Mouse (Mus musculus) B cell, adult (primary cell): ENCODE measurements around the gene Pts. TPM values are rescaled to one million over a fixed set of nuclear protein-coding genes. Genes with fewer than 3 reads are reported as not detected.

ENCODE experiments used
- total RNA-seq: library from RNA; stranded (reverse); gene quantifications from 4 replicates; pipeline ENCODE4 v1.2.4, GENCODE M21; 2023; ENCODE audit not compliant: inconsistent age

Gene Pts
- total RNA-seq, result 58.5 to 68.5 TPM (median 61.2 TPM) in 4 replicates

DNA sequence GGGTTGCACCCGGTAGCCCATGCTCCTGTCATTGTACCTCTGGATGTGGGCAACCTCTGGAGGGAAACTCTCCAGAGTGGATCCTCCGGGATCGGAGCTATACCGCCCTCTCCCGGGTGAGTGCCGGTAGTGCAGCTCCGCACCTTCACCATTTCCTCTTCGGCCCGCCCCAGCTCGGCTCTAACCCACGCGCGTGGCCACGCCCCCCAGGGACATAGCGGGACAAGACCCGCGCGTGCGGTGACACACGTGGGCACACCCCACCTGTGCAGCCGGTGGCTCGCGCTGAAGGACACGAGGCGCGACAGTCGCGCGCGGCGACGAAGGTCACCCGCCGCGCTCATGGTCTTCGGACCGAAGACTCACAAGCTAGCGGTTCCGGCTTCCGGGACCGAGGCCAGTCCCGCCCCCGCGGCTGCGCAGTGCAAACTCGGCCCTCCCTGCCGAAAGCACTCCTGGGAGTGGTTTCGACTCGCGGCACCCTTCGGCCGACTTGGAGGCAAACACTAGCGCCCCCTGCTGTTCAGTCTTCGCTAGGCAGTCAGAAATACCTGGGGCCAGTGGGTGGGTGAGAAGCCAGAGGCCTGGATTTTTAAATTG is at the start of gene Pts:
TSS of gene Pts (minus strand) at position 432 of the 600 bp plus-strand sequence.

DNA sequence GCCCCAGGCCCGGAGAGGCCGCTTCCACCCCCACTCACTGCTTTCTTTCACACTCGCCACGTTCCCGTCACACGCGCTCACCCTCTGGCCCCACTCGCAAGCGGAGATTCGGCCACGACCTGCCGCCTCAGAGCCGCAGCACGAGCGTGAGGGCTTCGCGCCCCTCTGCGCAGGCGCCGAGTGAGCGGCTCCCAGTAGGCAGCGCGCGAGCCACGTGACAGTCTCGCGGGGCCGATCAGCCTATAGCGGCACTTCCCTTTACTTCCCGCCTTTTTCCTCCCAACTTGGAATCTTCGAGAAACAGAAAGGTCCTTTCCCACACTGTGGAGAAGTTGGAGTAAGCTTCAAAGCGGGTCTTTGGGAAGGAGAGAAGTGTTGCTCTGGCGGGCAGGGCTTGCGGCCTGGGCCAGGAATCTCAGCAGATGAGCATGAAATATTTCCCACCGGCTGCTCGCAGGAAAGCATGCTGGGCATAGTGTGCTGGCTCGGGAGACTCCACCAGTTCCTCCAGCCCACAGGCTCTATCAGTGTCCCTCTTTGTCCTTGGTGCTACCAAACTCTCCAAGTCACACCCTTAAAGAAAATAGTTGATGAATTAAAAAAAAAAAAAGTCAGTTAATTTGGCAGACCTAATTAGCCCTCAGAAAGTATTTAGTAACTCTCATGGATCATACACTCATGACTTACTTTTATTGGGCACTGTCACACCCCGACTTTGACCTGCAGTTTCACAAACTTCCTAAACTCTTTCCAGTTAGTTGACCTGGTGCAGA is 32.8 kb upstream of the Pts start, which contains the start of gene Tex12:
TSS of gene Tex12 (minus strand) at position 181 of the 773 bp plus-strand sequence.

DNA sequence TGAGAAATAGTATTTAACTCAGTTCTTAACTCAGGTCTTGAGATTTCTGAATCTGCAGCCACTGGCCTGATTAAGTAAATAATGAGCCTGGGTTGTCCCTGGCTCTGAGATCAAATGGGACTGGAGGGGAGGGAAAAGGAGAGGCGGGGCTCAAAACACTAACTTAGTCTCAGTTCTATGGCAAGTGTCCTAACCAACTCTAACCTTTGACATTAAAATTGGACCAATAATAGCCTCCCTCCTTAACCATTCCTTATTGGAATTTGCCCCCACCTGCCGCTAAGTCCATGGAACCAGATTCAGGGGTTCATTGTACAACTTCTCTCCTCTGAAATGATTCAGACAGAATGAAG is 26.5 kb upstream of the Pts start, which contains the start of gene Bco2:
TSS of gene Bco2 (minus strand) at position 88 of the 353 bp plus-strand sequence.

DNA sequence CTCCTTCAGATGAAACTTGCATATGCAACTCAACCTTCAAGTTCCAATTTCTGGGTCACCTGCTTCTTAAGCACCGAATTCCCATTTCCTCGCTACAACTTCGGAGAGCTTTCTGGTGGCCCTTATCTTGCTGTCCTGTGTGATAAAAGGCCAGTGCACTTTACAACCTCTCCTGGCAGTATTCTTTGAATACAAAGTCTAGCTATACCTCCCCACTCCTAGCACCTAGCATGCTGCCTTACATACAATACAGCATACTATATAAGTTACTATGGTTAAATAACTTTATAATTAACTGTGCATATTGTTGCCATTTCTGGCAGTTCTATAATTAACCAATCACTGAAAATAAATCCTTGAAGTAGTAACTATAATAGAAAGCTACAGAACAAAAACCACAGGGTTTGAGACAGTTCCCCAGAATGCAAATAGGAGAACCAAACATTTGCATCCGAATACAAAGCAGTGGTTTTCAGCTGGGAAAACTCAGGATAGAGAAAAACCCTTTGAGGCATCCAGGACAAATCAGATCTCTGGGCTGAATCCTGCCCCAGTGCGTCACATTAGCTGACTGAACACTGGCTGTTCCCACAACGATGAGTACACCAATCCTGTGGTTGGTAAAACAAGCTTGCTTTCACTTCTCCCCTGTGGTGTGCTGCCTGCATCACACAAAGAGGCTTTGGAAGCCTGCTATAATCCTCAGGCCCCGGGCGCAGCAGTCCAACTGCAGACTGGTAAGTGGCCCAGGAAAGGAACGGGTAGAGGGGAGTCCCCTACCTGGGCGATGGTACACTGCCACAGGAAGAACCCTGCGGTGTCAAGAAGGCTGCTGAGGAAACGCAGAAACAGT is 25.9 kb upstream of the Pts start, which contains the start of gene Il18:
TSS of gene Il18 (plus strand) at position 587 of the 853 bp plus-strand sequence.

DNA sequence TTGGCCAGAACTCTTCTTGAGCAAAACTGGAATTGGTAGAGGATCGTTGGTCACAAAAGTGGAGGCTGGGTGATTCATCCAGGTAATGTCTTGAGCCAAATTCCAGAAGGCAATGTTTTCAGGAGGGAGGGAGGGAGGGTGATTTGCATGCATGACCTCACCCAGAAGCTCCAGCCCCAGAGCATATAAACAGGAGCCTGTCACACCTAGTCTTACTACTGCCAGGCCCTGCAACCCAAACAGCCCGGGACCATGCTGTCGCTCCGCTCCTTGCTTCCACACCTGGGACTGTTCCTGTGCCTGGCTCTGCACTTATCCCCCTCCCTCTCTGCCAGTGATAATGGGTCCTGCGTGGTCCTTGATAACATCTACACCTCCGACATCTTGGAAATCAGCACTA is 34.2 kb downstream of the Pts start, which contains the start of gene Plet1:
TSS of gene Plet1 (plus strand) at position 215 of the 400 bp plus-strand sequence.

Other genes starting within 250 kb of the Pts start
- 1,367 to 1,472 TPM (median 1,445 TPM) in 4 replicates for gene Rpl10-ps3, start 183.8 kb downstream of the Pts start, total RNA-seq
- not detected in 4 replicates for gene Plet1, start 34.2 kb downstream of the Pts start, total RNA-seq
- gene Il18, start 26.1 kb upstream of the Pts start, total RNA-seq, result 16.3 to 23.4 TPM (median 21.1 TPM) in 4 replicates
- 2.4 to 3.7 TPM (median 3.3 TPM) in 4 replicates for gene Bco2, start 26.5 kb upstream of the Pts start, total RNA-seq
- gene Tex12, start 32.6 kb upstream of the Pts start, total RNA-seq, result not detected in 4 replicates
- gene Sdhd, start 75.1 kb upstream of the Pts start, total RNA-seq, result 51.3 to 59.6 TPM (median 55.6 TPM) in 4 replicates
- gene Timm8b, start 75.2 kb upstream of the Pts start, total RNA-seq, result 52.2 to 55.4 TPM (median 53.6 TPM) in 4 replicates
- gene Pih1d2, start 88.6 kb upstream of the Pts start, total RNA-seq, result 0.78 to 2.2 TPM in 2 of 4 replicates, not detected in the others
- 27.3 to 32.1 TPM (median 29.3 TPM) in 4 replicates for gene Nkapd1, start 88.7 kb upstream of the Pts start, total RNA-seq
- 22.5 to 35.4 TPM (median 31.0 TPM) in 4 replicates for gene Dlat, start 131.1 kb upstream of the Pts start, total RNA-seq
- not detected in 4 replicates for gene Dixdc1, start 210.8 kb upstream of the Pts start, total RNA-seq
- gene 2310030G06Rik, start 217.8 kb upstream of the Pts start, total RNA-seq, result not detected in 4 replicates
- gene Cryab, start 222.6 kb upstream of the Pts start, total RNA-seq, result not detected in 4 replicates
- not detected in 4 replicates for gene Hspb2, start 223.6 kb upstream of the Pts start, total RNA-seq
- gene Fdxacb1, start 239.5 kb upstream of the Pts start, total RNA-seq, result 14.8 to 23.6 TPM (median 16.3 TPM) in 4 replicates
- gene Alg9, start 246.3 kb upstream of the Pts start, total RNA-seq, result 25.1 to 27.8 TPM (median 26.5 TPM) in 4 replicates
- gene 1110032A03Rik, start 246.8 kb upstream of the Pts start, total RNA-seq, result 21.2 to 30.0 TPM (median 25.0 TPM) in 4 replicates